Mouse (Mus musculus): Measurements from ENCODE around the gene Yap1.

- TF ChIP-seq POLR2A (IDR thresholded peaks at IDR 0.05; ENCODE audit: borderline replicate concordance, extremely low read depth, insufficient read depth, insufficient read length, poor library complexity, severe bottlenecking) (no peak), CTCF (IDR thresholded peaks at IDR 0.05; ENCODE audit: borderline replicate concordance, extremely low read depth, insufficient read depth, insufficient read length) (no peak)
Measured at GRCm38 (mm10) chr9:8018609-8019008, 14.2 kb upstream of the Yap1 start.

All from brain, embryonic 14.5 days (tissue).